Mouse (Mus musculus): ENCODE measurements around the gene Pabpn1.

DNA sequence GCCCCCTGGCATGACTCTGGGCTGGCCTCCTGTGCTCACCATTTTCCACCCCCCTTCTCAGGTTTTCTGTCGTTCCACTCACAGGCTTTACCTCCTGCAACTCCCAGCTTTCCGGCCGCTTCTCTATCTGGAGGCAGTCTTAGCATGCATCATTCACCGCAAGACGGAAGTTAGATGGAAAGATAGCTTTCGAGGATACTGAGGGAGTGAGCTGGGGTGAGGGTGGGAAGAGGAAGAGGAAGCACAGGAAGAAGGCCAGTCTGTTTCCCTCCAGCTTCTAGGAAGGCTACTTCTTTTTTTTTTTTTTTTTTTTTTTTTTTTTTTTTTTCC lies 44.5 kb downstream of the Pabpn1 start:
- TF ChIP-seq CTCF (conservative IDR thresholded peaks at IDR 0.05; ENCODE audit: insufficient read depth, insufficient read length, low read depth, low read length): no peak
- no peak for TF ChIP-seq POLR2A (IDR thresholded peaks at IDR 0.05; ENCODE audit: low read depth, low read length)

All from kidney, adult 2 months (tissue).